Mouse (Mus musculus): ENCODE data around the gene Efcab1. TPM values are rescaled to one million over a fixed set of nuclear protein-coding genes. Genes with fewer than 3 reads are reported as not detected.

The Efcab1 gene
- 48.8 TPM for polyA plus RNA-seq (2014; fragmentation: Illumina TruSeq; extraction: RNeasy Lipid Tissue Mini Kit (QIAGEN cat#74804); ENCODE audit: low read depth, low replicate concordance)

GRCm38 (mm10) chr16:14906393-14907100 is at the start of gene Efcab1:
TSS of gene Efcab1 (plus strand) at chr16:14906606.

